Mouse (Mus musculus): ENCODE data around the gene Gm21905.

Gene Gm21905

DNA sequence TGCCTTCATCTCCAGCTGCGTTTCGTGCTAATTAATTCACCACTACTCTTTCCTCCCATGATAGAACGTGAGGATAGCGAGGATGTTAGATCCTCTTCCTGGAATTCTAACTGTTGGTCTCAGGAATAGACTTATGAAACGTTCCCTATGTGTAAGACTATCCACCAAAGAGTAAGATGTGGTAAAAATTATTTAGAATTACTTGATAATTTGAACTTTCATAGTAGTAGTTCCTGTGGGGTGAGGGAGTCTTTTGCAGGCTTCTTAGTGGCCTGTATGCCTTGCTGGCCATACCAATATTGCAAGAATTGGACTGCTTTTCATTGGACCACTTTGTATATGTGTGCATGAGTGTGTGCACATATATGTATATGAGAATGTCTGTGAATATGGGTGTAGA is at the start of gene Gm21905:
Gene Gm21905, minus strand, starts transcription at position 101 of the 400 bp plus-strand sequence.
- no peak for DNase-seq (ENCODE audit: low spot score in 2 of 2)

- no peak for DNase-seq (ENCODE audit: low spot score in 2 of 2)
Measured at GRCm38 (mm10) chr5:67990426-67990825, 44.2 kb upstream of the Gm21905 start.

DNA sequence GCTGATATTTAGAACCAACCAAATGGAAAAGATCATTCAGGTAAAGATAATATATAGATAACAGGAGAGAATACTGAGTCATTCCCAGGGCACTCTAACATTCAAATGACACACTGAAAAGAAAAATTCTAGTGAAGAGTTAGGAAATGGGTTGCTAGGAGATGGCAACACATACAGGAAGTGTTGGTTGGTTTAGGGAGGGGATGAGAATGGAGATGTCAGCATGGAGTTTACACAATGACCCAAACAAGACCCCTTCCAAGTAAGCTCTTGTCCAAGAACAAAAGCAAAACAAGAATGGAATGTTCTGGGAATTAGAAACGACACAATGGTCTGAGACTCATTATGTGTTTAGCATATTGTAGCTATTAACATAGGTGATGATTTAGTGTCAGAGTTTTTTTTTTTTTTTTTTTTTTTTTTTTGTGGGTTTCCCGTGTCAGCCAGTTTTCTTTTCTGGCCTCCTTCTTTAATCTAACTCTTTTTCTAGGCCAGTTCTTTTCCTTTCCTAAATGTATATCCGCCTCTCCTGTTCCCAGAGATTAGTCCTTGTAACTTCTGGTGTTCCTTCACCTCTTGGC is 35.8 kb upstream of the Gm21905 start:
- no peak for DNase-seq (ENCODE audit: low spot score in 2 of 2)

GRCm38 (mm10) chr5:67969536-67969935 is 23.3 kb upstream of the Gm21905 start:
- no peak for DNase-seq (ENCODE audit: low spot score in 2 of 2)

DNA sequence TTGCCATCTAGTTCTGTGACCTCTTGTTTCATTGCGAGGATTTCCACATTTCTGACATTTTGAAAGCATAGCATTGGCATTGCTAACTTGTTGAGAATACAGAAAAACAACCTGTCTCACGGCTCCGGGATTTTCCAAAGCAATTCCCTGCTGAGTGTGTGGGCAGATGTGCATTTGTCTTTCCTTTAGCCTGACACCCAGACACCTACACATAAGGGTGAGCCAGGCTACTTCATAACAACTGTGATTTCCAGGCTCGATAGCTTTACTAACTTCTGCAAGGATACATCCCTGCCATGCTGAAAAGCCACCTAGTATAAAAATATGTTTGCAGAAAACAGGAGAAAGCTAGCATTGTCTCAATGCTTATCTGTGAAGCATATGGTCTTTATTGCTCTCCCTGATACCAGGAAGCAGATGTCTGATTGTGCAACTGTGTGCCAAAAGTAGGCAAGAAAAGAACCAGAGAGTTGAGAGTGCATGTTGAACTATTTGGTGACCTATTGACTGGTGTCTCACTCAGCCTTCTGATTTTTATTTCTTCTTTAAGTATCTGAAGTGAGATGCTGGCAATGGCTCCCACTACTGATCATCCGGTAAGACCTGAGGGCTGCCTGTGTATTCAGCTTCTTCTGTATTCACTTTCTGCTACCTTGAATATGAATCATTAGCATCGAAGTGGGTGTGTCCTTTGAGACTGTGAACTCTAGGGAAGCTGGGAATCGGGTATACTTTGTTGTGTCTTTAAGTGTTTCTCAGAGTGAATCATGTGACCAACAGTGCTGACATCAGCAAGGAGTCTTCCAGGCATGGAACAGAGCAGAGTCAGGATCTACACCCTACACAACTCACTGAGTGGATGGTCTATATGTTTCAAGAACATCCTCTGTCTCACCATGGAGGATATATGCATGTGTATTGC is 15.7 kb upstream of the Gm21905 start:
- no peak for DNase-seq (ENCODE audit: low spot score in 2 of 2)

- DNase-seq (ENCODE audit: low spot score in 2 of 2): no peak
Measured at GRCm38 (mm10) chr5:67955486-67955885, 9.3 kb upstream of the Gm21905 start.

- no peak for DNase-seq (ENCODE audit: low spot score in 2 of 2)
Measured at GRCm38 (mm10) chr5:67954097-67954496, 7.9 kb upstream of the Gm21905 start.

- no peak for DNase-seq (ENCODE audit: low spot score in 2 of 2)
Measured at GRCm38 (mm10) chr5:67948074-67948473, 1.9 kb upstream of the Gm21905 start.

GRCm38 (mm10) chr5:67947006-67947405 is 785 bp upstream of the Gm21905 start:
- DNase-seq (ENCODE audit: low spot score in 2 of 2): no peak

- no peak for DNase-seq (ENCODE audit: low spot score in 2 of 2)
Measured at GRCm38 (mm10) chr5:67944074-67944785, 2.0 kb downstream of the Gm21905 start.

DNA sequence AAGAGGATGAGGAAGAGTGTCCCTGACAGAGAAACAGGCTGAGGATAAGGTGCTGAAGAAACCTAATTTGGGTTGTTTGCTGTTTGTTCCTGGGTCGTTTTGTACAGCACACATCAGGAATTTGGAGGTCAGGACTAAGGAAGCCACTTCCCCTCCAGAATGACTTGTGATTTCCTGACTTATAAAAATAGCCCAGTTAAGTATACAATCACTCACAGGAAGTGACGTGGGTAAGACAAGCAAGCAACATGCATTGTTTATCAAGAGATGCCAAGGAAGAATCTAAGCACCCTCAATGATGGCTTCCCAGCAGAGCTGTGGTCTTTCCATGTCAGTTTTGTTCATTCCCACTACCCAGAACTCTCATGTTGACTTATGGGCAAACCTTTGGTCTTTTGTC is 3.0 kb downstream of the Gm21905 start:
- no peak for DNase-seq (ENCODE audit: low spot score in 2 of 2)

DNA sequence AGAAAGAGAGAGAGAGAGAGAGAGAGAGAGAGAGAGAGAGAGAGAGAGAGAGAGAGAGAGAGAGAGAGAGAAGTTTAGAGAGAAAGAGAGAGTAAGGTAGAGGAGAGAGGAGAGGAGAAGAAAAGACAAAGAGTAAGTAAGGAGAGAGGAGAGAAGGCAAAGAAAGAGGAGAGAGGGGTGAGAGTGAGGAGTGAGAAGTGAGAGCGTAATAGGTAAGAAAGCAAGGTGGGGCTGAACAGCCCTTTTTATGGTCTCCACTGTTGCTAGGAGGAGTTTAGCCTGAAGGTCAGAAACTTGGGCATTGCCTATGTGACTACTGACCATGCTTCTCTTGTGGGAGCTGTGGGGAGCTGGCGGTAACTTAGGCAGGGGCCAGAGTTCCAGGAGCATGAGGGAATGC is 4.9 kb downstream of the Gm21905 start, which contains the start of gene Gm5108:
Gene Gm5108, plus strand, starts transcription at position 301 of the 400 bp plus-strand sequence.
- no peak for DNase-seq (ENCODE audit: low spot score in 2 of 2)

DNA sequence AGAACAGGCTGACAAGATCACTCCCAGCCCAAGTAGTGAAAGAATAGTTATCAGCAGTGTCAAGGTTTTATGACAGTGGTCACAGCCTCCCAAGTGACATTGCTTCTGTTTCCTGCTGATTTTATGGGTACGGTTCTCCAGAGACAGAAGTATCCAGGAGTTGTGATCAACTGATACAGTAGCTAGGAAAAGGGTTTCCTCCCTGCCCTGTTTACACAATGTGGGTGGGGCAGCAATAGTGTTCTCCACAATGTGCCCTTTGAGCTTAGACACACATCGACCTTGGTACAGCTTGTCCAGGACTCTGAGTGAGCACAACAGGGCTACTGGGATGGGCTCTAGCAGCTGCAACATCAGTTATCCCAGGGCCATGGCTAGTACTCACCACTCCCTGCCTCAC is 14.6 kb downstream of the Gm21905 start:
- no peak for DNase-seq (ENCODE audit: low spot score in 2 of 2)

DNA sequence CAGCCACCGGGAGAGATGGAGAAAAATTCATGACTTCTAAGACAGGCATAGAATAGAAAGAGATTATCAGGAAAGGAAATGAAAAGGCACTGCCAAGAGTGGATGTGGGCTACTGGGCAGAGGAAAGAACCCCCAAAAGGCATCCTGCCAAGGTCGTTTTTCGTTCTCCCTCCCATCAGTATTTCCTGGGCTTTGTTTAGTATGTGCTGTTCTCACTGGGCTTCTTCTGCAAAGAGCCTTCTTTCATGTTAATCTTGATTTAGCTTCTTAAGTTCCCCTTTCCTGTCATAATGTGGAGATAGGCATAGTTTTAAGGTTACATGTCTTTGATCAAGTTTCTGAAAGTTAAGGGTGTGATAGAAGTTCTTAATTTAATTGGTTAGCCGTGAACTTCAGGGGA is 15.6 kb downstream of the Gm21905 start:
- DNase-seq (ENCODE audit: low spot score in 2 of 2): no peak

- no peak for DNase-seq (ENCODE audit: low spot score in 2 of 2)
Measured at GRCm38 (mm10) chr5:67904555-67904954, 41.7 kb downstream of the Gm21905 start.

DNA sequence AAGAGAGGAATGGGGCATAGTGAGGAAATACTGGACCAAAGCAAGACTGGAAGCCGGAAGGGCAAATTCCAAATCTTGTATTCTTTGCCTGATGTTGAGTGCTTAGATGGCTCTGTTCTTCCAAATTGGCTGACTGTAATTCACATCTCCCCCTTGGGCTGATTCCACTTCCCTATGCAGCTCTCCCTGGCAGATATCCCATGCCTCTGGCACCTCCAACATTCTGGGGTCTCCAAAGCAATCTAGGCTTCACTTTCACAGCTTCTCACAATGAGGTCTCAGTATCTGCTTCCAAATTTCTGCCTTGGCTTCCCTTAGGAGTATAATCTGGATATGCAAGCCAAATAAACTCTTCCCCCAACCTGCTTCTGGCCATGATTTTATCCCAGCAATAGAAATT is 47.3 kb downstream of the Gm21905 start:
- DNase-seq (ENCODE audit: low spot score in 2 of 2): no peak

- no peak for DNase-seq (ENCODE audit: low spot score in 2 of 2)
Measured at GRCm38 (mm10) chr5:67884422-67885210, 61.6 kb downstream of the Gm21905 start.

DNA sequence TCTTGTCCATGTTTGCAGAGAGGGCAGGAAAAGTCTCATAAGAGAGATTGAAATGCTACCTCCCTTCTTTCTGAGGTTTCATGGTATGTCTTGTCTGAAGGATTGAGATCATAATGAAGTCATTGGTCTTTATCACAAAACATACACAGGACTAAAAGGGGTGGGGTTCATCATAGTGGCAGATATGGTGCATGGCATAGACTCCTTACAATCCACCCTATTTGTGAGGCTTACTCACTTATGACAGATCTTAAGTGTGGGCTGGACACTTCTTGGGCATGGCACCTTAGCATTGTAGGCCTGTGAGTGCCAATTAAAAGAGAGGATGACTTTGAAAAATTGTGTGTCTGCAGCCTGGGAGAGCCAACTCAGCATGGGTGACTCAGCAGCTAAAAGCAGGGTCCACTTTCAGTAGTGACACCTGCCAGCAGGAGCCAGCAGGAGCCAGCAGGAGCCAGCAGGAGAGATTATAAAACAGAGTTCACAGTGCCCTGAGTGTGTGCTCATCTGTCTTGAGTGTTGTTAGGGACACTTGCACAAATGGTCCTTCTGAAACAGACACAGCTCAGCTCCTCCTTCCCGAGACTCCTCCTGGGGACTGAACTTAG is 62.6 kb downstream of the Gm21905 start:
- no peak for DNase-seq (ENCODE audit: low spot score in 2 of 2)
